ENCODE assay signal across 21 mouse cellular contexts in genomic region chrX:100708032-100708431, GRCm38 (mm10). TPM values are rescaled to one million over a fixed set of nuclear protein-coding genes. Genes with fewer than 3 reads are reported as not detected.
A peak's percentile ranks its signal among the peaks of the same experiment; 100 is the strongest.
DNase-seq lines count a peak whose midpoint lies in the region; ATAC-seq and TF ChIP-seq lines count a peak whose summit lies in the region.
"Had no signal": no experiment of that assay in that cellular context is flagged by ENCODE, and none has a peak within 500 bp of the region (broad histone marks: within the 10 kb centered on the region; RNA-seq: fewer than 3 reads in every experiment).

No protein-coding gene starts in this region.

- no peak for TF ChIP-seq CTCF in intestine, postnatal 0 days (IDR thresholded peaks at IDR 0.05; ENCODE audit: low read depth)
- no peak for TF ChIP-seq CTCF in small intestine, adult 2 months (IDR thresholded peaks at IDR 0.05; ENCODE audit: extremely low read depth, insufficient read length, insufficient replicate concordance, low read depth, low read length)

- H3K9ac ChIP-seq in kidney, embryonic 16.5 days (replicated peaks; ENCODE audit: low read length): no peak overlapping the region
- no peak overlapping the region for H3K9ac ChIP-seq in intestine, postnatal 0 days (ENCODE audit: low read depth, low read length)
- H3K9ac ChIP-seq in hindbrain, embryonic 11.5 days (ENCODE audit: low read depth, low read length): no peak overlapping the region
- H3K9ac ChIP-seq: embryonic facial prominence, embryonic 12.5 days; forebrain, embryonic 15.5 days had no signal

- DNase-seq in kidney, adult 11 months: peak; percentile 38
- DNase-seq in kidney, adult 9 months: peak; percentile 66
- no peak for DNase-seq in kidney, postnatal 10 days
- DNase-seq in hindbrain, embryonic 11.5 days (ENCODE audit: low spot score): no peak
- no peak for DNase-seq in cerebellum, adult 9-10 months
- DNase-seq: adrenal gland, postnatal 10 days; B cell, adult 2 months; cerebellum, adult 11 months; cerebellum, adult 8-10 months; cerebellum, postnatal 25 days; gastrocnemius, postnatal 36 days; heart, adult 11 months; heart, postnatal 10 days; heart, postnatal 4 days had no signal

- H3K36me3 ChIP-seq in kidney, embryonic 16.5 days (ENCODE audit: insufficient read depth, low read length): peaks cover 11% of the 10 kb centered on the region; the same call in 1 of the 2 replicates
- no peaks in the 10 kb centered on the region for H3K36me3 ChIP-seq in intestine, postnatal 0 days (ENCODE audit: control insufficient read depth, insufficient read depth)
- 0 out of 2 replicates have a peak, but pooled peaks cover 7% of the 10 kb centered on the region for H3K36me3 ChIP-seq in small intestine, adult 2 months (ENCODE audit: control insufficient read depth, insufficient read depth, low read length)
- H3K36me3 ChIP-seq in hindbrain, embryonic 11.5 days (ENCODE audit: control insufficient read depth, insufficient read depth, low read length): no peaks in the 10 kb centered on the region
- H3K36me3 ChIP-seq: forebrain, embryonic 15.5 days had no signal

- H3K4me3 ChIP-seq in kidney, embryonic 16.5 days (ENCODE audit: low read length): no peak overlapping the region
- H3K4me3 ChIP-seq in intestine, postnatal 0 days (ENCODE audit: low read depth, low read length): no peak overlapping the region
- H3K4me3 ChIP-seq in small intestine, adult 2 months (ENCODE audit: low read depth, low read length): no peak overlapping the region
- H3K4me3 ChIP-seq in hindbrain, embryonic 11.5 days (ENCODE audit: low read depth, low read length): no peak overlapping the region
- H3K4me3 ChIP-seq: embryonic facial prominence, embryonic 12.5 days; forebrain, embryonic 15.5 days had no signal

- ATAC-seq in kidney, embryonic 16.5 days (ENCODE audit: low FRiP score, low TSS enrichment): no peak
- ATAC-seq in intestine, postnatal 0 days: peak; percentile 99
- no peak for ATAC-seq in hindbrain, embryonic 11.5 days (ENCODE audit: low FRiP score)
- ATAC-seq: CD4-positive, CD25-positive, alpha-beta regulatory T cell, adult 4 months; forebrain, embryonic 15.5 days had no signal

- H3K27ac ChIP-seq in kidney, embryonic 16.5 days (ENCODE audit: low read length): no peak overlapping the region
- H3K27ac ChIP-seq in intestine, postnatal 0 days (ENCODE audit: low read depth, low read length): peak overlapping the region; percentile 46; the same call in 1 of the 2 replicates
- peak overlapping the region; percentile 90 for H3K27ac ChIP-seq in small intestine, adult 2 months (ENCODE audit: insufficient read depth, low read depth, low read length)
- H3K27ac ChIP-seq in hindbrain, embryonic 11.5 days (ENCODE audit: low read depth, low read length): no peak overlapping the region
- H3K27ac ChIP-seq: embryonic facial prominence, embryonic 12.5 days; forebrain, embryonic 15.5 days had no signal

- no peaks in the 10 kb centered on the region; the same call in 1 of the 2 replicates for H3K27me3 ChIP-seq in kidney, embryonic 16.5 days (ENCODE audit: insufficient read depth, low read length)
- no peaks in the 10 kb centered on the region for H3K27me3 ChIP-seq in intestine, postnatal 0 days (replicated peaks; ENCODE audit: control insufficient read depth, insufficient read depth, low read length)
- no peaks in the 10 kb centered on the region for H3K27me3 ChIP-seq in small intestine, adult 2 months (ENCODE audit: control insufficient read depth, insufficient read depth, low read length)
- no peaks in the 10 kb centered on the region for H3K27me3 ChIP-seq in hindbrain, embryonic 11.5 days (ENCODE audit: control insufficient read depth, insufficient read depth, low read length)
- H3K27me3 ChIP-seq: embryonic facial prominence, embryonic 12.5 days; forebrain, embryonic 15.5 days had no signal

- no peaks in the 10 kb centered on the region for H3K4me1 ChIP-seq in kidney, embryonic 16.5 days (ENCODE audit: insufficient read depth, low read length)
- H3K4me1 ChIP-seq in intestine, postnatal 0 days (replicated peaks; ENCODE audit: control insufficient read depth, insufficient read depth, low read length): no peaks in the 10 kb centered on the region
- no peaks in the 10 kb centered on the region for H3K4me1 ChIP-seq in small intestine, adult 2 months (ENCODE audit: control insufficient read depth, insufficient read depth, insufficient read length, low read length)
- no peaks in the 10 kb centered on the region for H3K4me1 ChIP-seq in hindbrain, embryonic 11.5 days (replicated peaks; ENCODE audit: control insufficient read depth, insufficient read depth, low read length)
- H3K4me1 ChIP-seq: embryonic facial prominence, embryonic 12.5 days; forebrain, embryonic 15.5 days had no signal

- WGBS in kidney, embryonic 16.5 days: 84% methylated on average over 6 of the region's 6 CpGs
- WGBS in intestine, postnatal 0 days: 58% methylated on average over 6 of the region's 6 CpGs
- WGBS in small intestine, adult 2 months: 52% methylated on average over 6 of the region's 6 CpGs
- 91% methylated on average over 6 of the region's 6 CpGs for WGBS in hindbrain, embryonic 11.5 days

- H3K4me2 ChIP-seq in kidney, embryonic 16.5 days (replicated peaks; ENCODE audit: low read depth, low read length): no peak overlapping the region
- no peak overlapping the region for H3K4me2 ChIP-seq in intestine, postnatal 0 days (replicated peaks; ENCODE audit: low read depth)
- H3K4me2 ChIP-seq in hindbrain, embryonic 11.5 days (replicated peaks; ENCODE audit: low read depth, low read length): no peak overlapping the region
- H3K4me2 ChIP-seq: embryonic facial prominence, embryonic 12.5 days; forebrain, embryonic 15.5 days had no signal

- TF ChIP-seq POLR2A in small intestine, adult 2 months (IDR thresholded peaks at IDR 0.05; ENCODE audit: low read depth, low read length): no peak

- no peaks in the 10 kb centered on the region for H3K9me3 ChIP-seq in kidney, embryonic 16.5 days (ENCODE audit: low read length)
- no peaks in the 10 kb centered on the region for H3K9me3 ChIP-seq in intestine, postnatal 0 days (ENCODE audit: control insufficient read depth)
- H3K9me3 ChIP-seq in hindbrain, embryonic 11.5 days (ENCODE audit: control insufficient read depth, low read length): no peaks in the 10 kb centered on the region
- H3K9me3 ChIP-seq: embryonic facial prominence, embryonic 12.5 days; forebrain, embryonic 15.5 days; G1E had no signal

RNA-seq across cellular contexts. Expression of gene Gdpd2, which starts 21.6 kb away (rescaled TPM):
- polyA plus RNA-seq in kidney, embryonic 16.5 days (2015; fragmentation: Nextera tagmentation; extraction: Ambion mirVana): 2.0 and 2.3 TPM in 2 replicates
- polyA plus RNA-seq in intestine, postnatal 0 days (2015; fragmentation: Nextera tagmentation; extraction: Ambion mirVana): 7.2 and 7.7 TPM in 2 replicates
- 21.2 and 61.2 TPM in 2 replicates for polyA plus RNA-seq in small intestine, adult 2 months (2012; rRNA removed)
- polyA plus RNA-seq in hindbrain, embryonic 11.5 days (2014; fragmentation: Nextera tagmentation; extraction: Ambion mirVana): 12.8 and 15.6 TPM in 2 replicates
- polyA plus RNA-seq: CD4-positive, CD25-positive, alpha-beta regulatory T cell, adult 4 months; G1E had no signal

RNA-seq across cellular contexts. Expression of gene Dlg3, which starts 59.5 kb away (rescaled TPM):
- polyA plus RNA-seq in kidney, embryonic 16.5 days (2015; fragmentation: Nextera tagmentation; extraction: Ambion mirVana): 6.7 and 9.1 TPM in 2 replicates
- 2.2 and 2.9 TPM in 2 replicates for polyA plus RNA-seq in intestine, postnatal 0 days (2015; fragmentation: Nextera tagmentation; extraction: Ambion mirVana)
- polyA plus RNA-seq in small intestine, adult 2 months (2012; rRNA removed): 10.7 and 28.8 TPM in 2 replicates
- polyA plus RNA-seq in hindbrain, embryonic 11.5 days (2014; fragmentation: Nextera tagmentation; extraction: Ambion mirVana): 8.1 and 13.8 TPM in 2 replicates
- polyA plus RNA-seq: G1E had no signal

Comparison
In these comparisons a context has a peak if more than half of its experiments do, and no peak if none do; other contexts are left out.
1. DNase-seq: peak in kidney, adult 11 months (single experiment) and kidney, adult 9 months (single experiment); none in kidney, postnatal 10 days (single experiment), hindbrain, embryonic 11.5 days (single experiment) and cerebellum, adult 9-10 months (single experiment).
2. H3K27ac ChIP-seq: peak in intestine, postnatal 0 days (single experiment) and small intestine, adult 2 months (single experiment); none in kidney, embryonic 16.5 days (single experiment) and hindbrain, embryonic 11.5 days (single experiment).